Mouse (Mus musculus): ENCODE data around the gene Xrcc4. TPM values are rescaled to one million over a fixed set of nuclear protein-coding genes. Genes with fewer than 3 reads are reported as not detected.
A peak's percentile ranks its signal among the peaks of the same experiment; 100 is the strongest.

The Xrcc4 gene
- polyA plus RNA-seq, 1 experiment from 2014 or later: 13.0 TPM

DNA sequence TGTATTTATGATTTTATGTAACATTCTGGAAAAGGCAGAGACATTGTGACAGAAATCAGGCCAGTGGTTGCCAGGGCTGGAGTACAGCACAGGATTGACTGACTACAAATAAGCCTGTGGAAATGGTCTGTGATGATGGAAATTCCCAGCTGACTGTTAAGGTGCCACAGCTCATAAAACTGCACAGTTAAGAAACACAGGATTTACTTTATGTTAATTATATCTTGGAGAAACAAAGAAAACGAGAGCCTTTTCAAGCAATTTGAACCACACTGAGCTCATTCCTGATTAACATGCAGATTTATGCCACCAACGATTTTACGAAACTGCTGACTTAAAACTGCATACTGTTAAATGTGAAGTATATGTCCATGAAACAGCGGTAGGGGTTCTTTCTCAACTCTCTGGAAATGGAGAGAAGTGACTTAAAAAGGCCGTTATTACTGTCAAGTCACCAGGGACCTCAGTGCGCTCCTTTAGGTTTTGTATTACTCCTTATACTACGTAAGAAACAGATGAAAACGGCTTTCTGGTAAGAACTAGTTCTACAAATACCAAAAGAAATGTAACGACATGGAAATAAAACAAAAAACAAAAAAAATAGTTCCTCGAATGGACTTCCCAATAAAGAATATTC, 210.5 kb downstream of the Xrcc4 start:
- H3K9me3 ChIP-seq: no peaks in the 10 kb centered on the region
- no peak overlapping the region for H3K4me3 ChIP-seq (replicated peaks)
- no peak overlapping the region for H3K9ac ChIP-seq (replicated peaks)
- 57% methylated on average over 10 of the region's 10 CpGs for WGBS
- H3K27me3 ChIP-seq: no peaks in the 10 kb centered on the region
- H3K36me3 ChIP-seq: no peaks in the 10 kb centered on the region
- H3K4me2 ChIP-seq: no peak overlapping the region
- ATAC-seq (ENCODE audit: insufficient number of reproducible peaks, insufficient read depth, low FRiP score, low TSS enrichment, low read depth): no peak
- peak overlapping the region; percentile 26; the same call in 1 of the 2 replicates for H3K27ac ChIP-seq
- H3K4me1 ChIP-seq (replicated peaks): peaks cover 11% of the 10 kb centered on the region; the same call in 1 of the 2 replicates

DNA sequence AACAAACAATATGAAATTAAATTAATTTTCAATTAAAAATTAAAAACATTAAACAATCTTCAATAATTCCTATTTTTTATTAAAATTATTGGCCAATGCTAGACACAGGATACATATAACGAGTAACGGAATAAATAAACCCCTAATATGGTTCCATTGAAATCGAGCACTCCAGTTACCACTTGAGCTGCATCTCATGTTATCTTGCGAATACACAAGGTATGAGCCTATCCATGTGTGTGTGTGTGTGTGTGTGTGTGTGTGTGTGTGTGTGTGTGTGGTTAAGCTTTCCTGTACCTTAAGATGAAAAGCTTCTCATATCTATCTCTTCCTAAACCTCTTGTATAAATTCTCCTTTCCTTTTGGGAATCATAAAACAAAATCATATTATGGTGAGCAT, 213.9 kb downstream of the Xrcc4 start:
- no peaks in the 10 kb centered on the region for H3K27me3 ChIP-seq
- 92% methylated on average over 4 of the region's 4 CpGs for WGBS

DNA sequence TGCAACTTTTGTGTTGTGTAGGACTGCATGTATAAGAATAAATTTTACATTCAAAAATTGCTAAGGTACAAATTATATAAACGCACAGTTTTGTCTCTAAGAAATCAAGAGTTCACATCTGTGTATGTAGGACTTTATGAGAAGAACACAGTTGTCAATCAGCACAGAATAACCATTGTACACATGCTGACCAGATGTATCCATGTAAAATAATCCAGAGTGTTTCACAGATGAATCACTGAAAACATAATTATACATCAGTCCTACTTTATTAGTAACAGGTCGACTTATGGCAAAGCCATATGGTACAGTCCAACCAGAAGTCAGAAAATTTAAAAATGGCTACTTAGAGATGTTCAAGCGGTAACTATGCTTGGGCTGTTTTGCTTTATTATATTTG, 216.7 kb downstream of the Xrcc4 start:
- H3K9ac ChIP-seq (replicated peaks): no peak overlapping the region
- no peak overlapping the region for H3K27ac ChIP-seq
- H3K27me3 ChIP-seq: no peaks in the 10 kb centered on the region
- H3K4me3 ChIP-seq (replicated peaks): no peak overlapping the region
- no peaks in the 10 kb centered on the region for H3K36me3 ChIP-seq
- H3K4me1 ChIP-seq (replicated peaks): no peaks in the 10 kb centered on the region
- H3K9me3 ChIP-seq: no peaks in the 10 kb centered on the region
- 70% methylated on average over 3 of the region's 3 CpGs for WGBS
- ATAC-seq (ENCODE audit: insufficient number of reproducible peaks, insufficient read depth, low FRiP score, low TSS enrichment, low read depth): no peak
- no peak overlapping the region for H3K4me2 ChIP-seq

More for the DNA sequence above, 213.9 kb downstream of the Xrcc4 start:
- H3K4me2 ChIP-seq: no peak overlapping the region
- H3K4me1 ChIP-seq (replicated peaks): peaks cover 6% of the 10 kb centered on the region; the same call in 1 of the 2 replicates
- H3K9me3 ChIP-seq: no peaks in the 10 kb centered on the region
- H3K9ac ChIP-seq (replicated peaks): no peak overlapping the region
- ATAC-seq (ENCODE audit: insufficient number of reproducible peaks, insufficient read depth, low FRiP score, low TSS enrichment, low read depth): no peak
- H3K4me3 ChIP-seq (replicated peaks): no peak overlapping the region
- H3K27ac ChIP-seq: no peak overlapping the region
- no peaks in the 10 kb centered on the region for H3K36me3 ChIP-seq

DNA sequence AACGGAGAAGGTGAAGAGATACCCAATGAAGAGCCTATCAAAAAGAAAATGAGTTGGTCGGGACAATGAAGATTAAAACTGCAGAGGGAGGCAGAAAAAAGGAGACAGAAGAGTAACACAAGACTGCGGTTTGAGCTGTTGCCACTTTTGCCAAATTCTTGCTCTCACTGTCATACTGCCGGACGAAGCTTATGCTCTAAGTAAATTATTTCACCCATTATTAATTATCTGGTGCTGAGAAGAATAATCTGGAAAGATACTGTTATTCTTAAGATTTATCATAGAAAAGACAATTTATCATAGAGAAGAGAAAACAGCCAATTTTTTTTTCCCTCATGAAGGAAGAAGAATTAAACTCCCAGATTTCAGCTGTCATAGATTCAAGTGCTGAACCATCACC, 235.3 kb downstream of the Xrcc4 start:
- WGBS: 89% methylated on average over 5 of the region's 5 CpGs
- Histone ChIP-seq H3K9ac (replicated peaks) (no peak overlapping the region), H3K4me1 (replicated peaks) (no peaks in the 10 kb centered on the region), H3K36me3 (no peaks in the 10 kb centered on the region), H3K4me3 (replicated peaks) (no peak overlapping the region), H3K27ac (no peak overlapping the region), H3K4me2 (no peak overlapping the region), H3K27me3 (no peaks in the 10 kb centered on the region), H3K9me3 (no peaks in the 10 kb centered on the region)
- no peak for ATAC-seq (ENCODE audit: insufficient number of reproducible peaks, insufficient read depth, low FRiP score, low TSS enrichment, low read depth)

DNA sequence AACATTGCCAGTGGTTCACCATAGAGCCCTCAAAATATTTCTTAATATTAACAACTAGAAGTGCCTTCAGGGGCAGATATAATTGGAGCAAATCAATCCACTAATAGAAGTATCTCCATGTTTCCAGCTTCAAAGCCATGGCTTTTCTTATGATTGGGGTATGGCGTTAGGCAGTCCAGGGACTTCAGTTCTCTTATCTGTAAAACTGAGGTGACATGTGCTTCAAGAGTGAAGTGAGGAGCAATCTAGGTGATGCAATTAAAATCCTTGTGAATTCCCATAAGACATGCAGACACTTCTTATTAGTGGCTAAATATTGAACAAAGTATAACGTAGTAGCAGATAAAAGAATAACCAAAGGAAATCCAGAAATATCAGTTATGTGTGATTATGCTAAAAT, 238.7 kb downstream of the Xrcc4 start:
- Histone ChIP-seq H3K4me1 (replicated peaks) (no peaks in the 10 kb centered on the region), H3K36me3 (no peaks in the 10 kb centered on the region), H3K27me3 (no peaks in the 10 kb centered on the region), H3K4me2 (no peak overlapping the region), H3K27ac (no peak overlapping the region), H3K4me3 (replicated peaks) (no peak overlapping the region), H3K9ac (replicated peaks) (no peak overlapping the region), H3K9me3 (no peaks in the 10 kb centered on the region)
- ATAC-seq (ENCODE audit: insufficient number of reproducible peaks, insufficient read depth, low FRiP score, low TSS enrichment, low read depth): no peak
- 89% methylated on average over 2 of the region's 2 CpGs for WGBS

DNA sequence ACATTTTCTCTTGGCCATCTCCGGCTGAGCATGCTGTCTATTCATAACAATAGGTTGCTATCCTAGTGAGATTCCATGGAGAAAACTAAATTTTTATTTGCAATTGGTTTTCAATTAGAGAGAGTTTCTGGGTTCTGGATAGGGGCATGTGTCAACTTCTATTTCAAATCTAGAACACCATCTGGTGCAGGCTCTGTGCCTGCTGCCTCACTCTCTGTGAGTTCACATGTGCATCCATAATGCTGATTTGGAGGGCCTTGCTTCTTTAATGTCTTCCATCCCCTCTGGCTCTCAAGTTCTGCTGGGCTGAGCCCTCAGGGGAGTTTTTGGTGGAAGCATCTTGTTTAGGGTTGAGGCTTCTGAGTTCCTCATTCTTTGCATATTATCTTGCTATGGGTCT, 239.5 kb downstream of the Xrcc4 start:
- Histone ChIP-seq H3K27ac (no peak overlapping the region), H3K4me2 (no peak overlapping the region), H3K9me3 (no peaks in the 10 kb centered on the region), H3K27me3 (no peaks in the 10 kb centered on the region), H3K9ac (replicated peaks) (no peak overlapping the region), H3K4me1 (replicated peaks) (no peaks in the 10 kb centered on the region), H3K36me3 (no peaks in the 10 kb centered on the region), H3K4me3 (replicated peaks) (no peak overlapping the region)
- 85% methylated on average over 1 of the region's 1 CpGs for WGBS
- no peak for ATAC-seq (ENCODE audit: insufficient number of reproducible peaks, insufficient read depth, low FRiP score, low TSS enrichment, low read depth)

DNA sequence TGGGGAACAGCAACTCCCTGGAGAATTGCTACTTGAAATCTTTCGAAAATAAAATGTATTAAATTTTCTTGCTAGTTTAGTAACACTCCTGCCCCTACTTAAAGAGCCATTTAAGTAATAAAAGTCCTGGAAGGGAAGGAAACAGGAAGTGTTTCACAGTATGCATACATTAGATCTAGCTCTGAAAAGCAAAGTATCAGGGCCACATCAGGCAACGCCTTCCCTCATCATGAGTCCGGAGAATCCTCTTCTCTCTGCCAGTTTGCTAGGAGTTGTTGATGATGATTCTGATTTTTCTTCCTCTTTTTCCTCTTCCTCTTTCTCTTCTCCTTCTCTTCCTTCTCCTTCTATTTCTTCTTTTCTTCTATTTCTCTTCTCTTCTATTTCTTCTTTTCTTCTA, 250.8 kb downstream of the Xrcc4 start:
- Histone ChIP-seq H3K27ac (no peak overlapping the region), H3K4me1 (replicated peaks) (peaks cover 7% of the 10 kb centered on the region), H3K36me3 (no peaks in the 10 kb centered on the region), H3K4me2 (no peak overlapping the region), H3K4me3 (replicated peaks) (no peak overlapping the region), H3K9ac (replicated peaks) (no peak overlapping the region), H3K27me3 (no peaks in the 10 kb centered on the region), H3K9me3 (no peaks in the 10 kb centered on the region)
- WGBS: 75% methylated on average over 3 of the region's 3 CpGs
- no peak for ATAC-seq (ENCODE audit: insufficient number of reproducible peaks, insufficient read depth, low FRiP score, low TSS enrichment, low read depth)

DNA sequence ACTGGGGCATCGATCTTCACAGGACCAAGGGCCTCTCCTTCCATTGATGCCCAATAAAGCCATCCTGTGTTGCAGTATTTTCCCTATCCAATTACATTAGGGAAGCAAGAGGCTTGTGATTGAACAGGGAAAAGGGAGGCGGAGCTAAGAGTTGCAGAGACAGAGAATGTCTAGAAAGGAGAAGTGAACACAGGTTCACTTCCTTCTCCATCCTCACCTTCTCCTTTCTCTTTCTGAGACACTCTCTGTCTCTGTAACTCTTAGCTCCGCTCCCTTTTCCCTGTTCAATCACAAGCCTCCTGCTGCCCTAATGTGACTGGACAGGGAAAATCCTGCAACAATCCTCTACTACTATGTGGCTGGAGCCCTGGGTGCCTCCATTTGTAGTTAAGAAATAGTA, 254.9 kb downstream of the Xrcc4 start:
- H3K9ac ChIP-seq (replicated peaks): no peak overlapping the region
- H3K4me1 ChIP-seq (replicated peaks): peaks cover 24% of the 10 kb centered on the region
- no peak for ATAC-seq (ENCODE audit: insufficient number of reproducible peaks, insufficient read depth, low FRiP score, low TSS enrichment, low read depth)
- H3K4me2 ChIP-seq: no peak overlapping the region
- H3K9me3 ChIP-seq: no peaks in the 10 kb centered on the region
- H3K27me3 ChIP-seq: no peaks in the 10 kb centered on the region
- H3K4me3 ChIP-seq (replicated peaks): no peak overlapping the region
- 78% methylated on average over 3 of the region's 3 CpGs for WGBS
- no peaks in the 10 kb centered on the region for H3K36me3 ChIP-seq
- H3K27ac ChIP-seq: peak overlapping the region; percentile 64; the same call in 1 of the 2 replicates

DNA sequence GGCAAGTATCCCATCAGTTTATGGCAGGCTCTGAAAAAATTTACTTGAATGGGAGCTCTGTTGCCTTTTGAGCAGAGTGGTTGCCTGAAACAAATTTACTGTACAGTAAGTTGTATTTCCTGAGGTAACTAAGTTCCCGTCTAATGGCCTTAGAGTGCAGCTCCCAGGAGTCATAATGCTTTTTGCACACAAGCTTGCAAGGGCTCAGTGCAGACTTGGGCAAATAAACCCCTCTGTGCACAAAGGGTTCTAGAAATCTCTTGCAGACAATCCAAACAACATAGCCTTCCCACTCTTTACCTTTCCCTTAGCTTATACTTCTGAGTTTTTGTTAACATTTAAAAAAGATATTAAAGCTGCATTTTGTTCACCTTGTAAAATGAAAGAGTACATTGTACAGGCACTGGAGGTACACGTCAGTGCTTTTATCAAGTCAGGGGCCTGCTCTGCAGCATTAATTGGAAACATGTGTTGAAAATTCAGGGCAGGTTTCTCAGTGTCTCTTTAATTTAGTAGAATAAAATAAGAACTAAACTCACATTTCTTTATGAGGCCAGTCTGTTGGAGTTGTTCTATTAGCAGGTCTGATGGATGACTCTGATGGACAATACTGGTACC, 256.2 kb downstream of the Xrcc4 start:
- peaks cover 20% of the 10 kb centered on the region for H3K4me1 ChIP-seq (replicated peaks)
- peak overlapping the region; percentile 89 for H3K27ac ChIP-seq
- peak; percentile 89; the same call in 1 of the 2 replicates for ATAC-seq (ENCODE audit: insufficient number of reproducible peaks, insufficient read depth, low FRiP score, low TSS enrichment, low read depth)
- no peaks in the 10 kb centered on the region for H3K36me3 ChIP-seq
- H3K27me3 ChIP-seq: no peaks in the 10 kb centered on the region
- H3K4me2 ChIP-seq: no peak overlapping the region
- H3K4me3 ChIP-seq (replicated peaks): no peak overlapping the region
- H3K9ac ChIP-seq (replicated peaks): no peak overlapping the region
- 12% methylated on average over 2 of the region's 2 CpGs for WGBS
- no peaks in the 10 kb centered on the region for H3K9me3 ChIP-seq

DNA sequence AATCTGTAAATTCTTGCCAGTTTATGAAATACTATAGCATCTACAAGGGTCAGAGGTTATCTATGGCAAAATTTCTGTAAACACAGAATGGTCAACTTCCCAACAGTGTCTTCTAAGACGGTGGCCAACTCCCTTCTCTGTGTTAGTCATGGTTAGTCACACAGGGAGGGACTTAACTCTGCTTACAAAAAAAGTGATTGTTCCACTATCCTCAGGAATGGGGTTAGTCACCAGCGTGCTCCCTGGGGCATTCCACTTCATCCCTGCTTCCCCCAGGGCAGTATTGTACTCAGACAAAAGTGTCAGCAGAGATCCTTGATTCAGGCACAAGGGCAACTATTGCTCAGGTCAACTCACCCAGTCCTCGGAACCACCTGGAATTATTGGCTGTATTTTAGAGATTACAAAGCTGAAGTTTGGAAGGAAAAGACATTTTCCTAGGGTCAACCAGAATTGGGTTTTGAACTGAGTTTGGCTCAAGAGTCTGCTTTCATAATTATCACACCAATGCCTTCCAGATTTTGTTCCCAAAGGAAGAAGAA, 260.9 kb downstream of the Xrcc4 start:
- 68% methylated on average over 3 of the region's 3 CpGs for WGBS

DNA sequence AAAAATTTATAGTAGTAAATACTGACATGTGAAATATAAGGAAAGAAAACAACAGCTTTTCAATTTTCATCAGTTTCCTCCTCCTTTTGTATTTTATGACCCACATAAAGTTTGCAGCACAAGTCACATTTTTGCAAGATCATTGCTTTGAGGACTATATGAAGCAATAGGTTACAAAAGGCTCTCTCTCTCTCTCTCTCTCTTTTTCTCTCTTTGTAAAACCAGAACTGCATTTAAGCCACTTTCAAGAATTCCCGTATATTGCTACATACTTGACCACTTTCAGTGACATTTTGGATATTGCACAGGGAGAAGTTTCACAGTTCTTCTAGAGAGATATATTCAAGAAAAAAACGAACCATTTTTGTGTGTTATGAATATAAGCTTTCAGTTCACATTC, 261.6 kb downstream of the Xrcc4 start:
- 74% methylated on average over 2 of the region's 2 CpGs for WGBS
- ATAC-seq (ENCODE audit: insufficient number of reproducible peaks, insufficient read depth, low FRiP score, low TSS enrichment, low read depth): no peak

More for the DNA sequence above, 260.9 kb downstream of the Xrcc4 start:
- H3K36me3 ChIP-seq: no peaks in the 10 kb centered on the region
- H3K9ac ChIP-seq (replicated peaks): no peak overlapping the region
- H3K27me3 ChIP-seq: no peaks in the 10 kb centered on the region
- no peak overlapping the region for H3K4me3 ChIP-seq (replicated peaks)
- H3K9me3 ChIP-seq: no peaks in the 10 kb centered on the region
- peaks cover 16% of the 10 kb centered on the region for H3K4me1 ChIP-seq (replicated peaks)
- H3K27ac ChIP-seq: no peak overlapping the region
- no peak for ATAC-seq (ENCODE audit: insufficient number of reproducible peaks, insufficient read depth, low FRiP score, low TSS enrichment, low read depth)
- no peak overlapping the region for H3K4me2 ChIP-seq

More for the DNA sequence above, 261.6 kb downstream of the Xrcc4 start:
- no peaks in the 10 kb centered on the region for H3K9me3 ChIP-seq
- no peak overlapping the region for H3K4me3 ChIP-seq (replicated peaks)
- no peaks in the 10 kb centered on the region for H3K27me3 ChIP-seq
- no peaks in the 10 kb centered on the region for H3K36me3 ChIP-seq
- H3K4me1 ChIP-seq (replicated peaks): peaks cover 9% of the 10 kb centered on the region
- no peak overlapping the region for H3K4me2 ChIP-seq
- H3K9ac ChIP-seq (replicated peaks): no peak overlapping the region
- H3K27ac ChIP-seq: no peak overlapping the region

Data from limb, embryonic 12.5 days (tissue).